Mouse (Mus musculus) kidney, adult 2 months (tissue): Measurements from ENCODE around the gene Omp.

Experiments used
- CTCF ChIP-seq: fragments of 200-500 bp; conservative IDR thresholded peaks from 2 replicates; pipeline ENCODE4 v1.5.1; 2011; ENCODE audit warnings: low read depth, mild to moderate bottlenecking, control low read depth, low read length, moderate library complexity, mixed read lengths; ENCODE audit not compliant: insufficient read depth, insufficient read length
- POLR2A ChIP-seq: fragments of 200-500 bp; IDR thresholded peaks from one replicate; pipeline ENCODE4 v1.6.1; 2011; ENCODE audit warnings: low read depth, low read length, control low read depth

- TF ChIP-seq CTCF: no peak
- TF ChIP-seq POLR2A: no peak
Measured at GRCm38 (mm10) chr7:98114656-98115055, 30.6 kb downstream of the Omp start.
